21 mouse cellular contexts compared by ENCODE assay signal in genomic region chr6:113883225-113883624, GRCm38 (mm10).
A peak's percentile ranks its signal among the peaks of the same experiment; 100 is the strongest.
DNase-seq lines count a peak whose midpoint lies in the region; ATAC-seq lines count a peak whose summit lies in the region.
"Had no signal": no experiment of that assay in that cellular context is flagged by ENCODE, and none has a peak within 500 bp of the region (broad histone marks: within the 10 kb centered on the region; RNA-seq: fewer than 3 reads in every experiment).

No protein-coding gene starts in this region.

- H3K36me3 ChIP-seq in hindbrain, embryonic 13.5 days = no peaks in the 10 kb centered on the region
- H3K36me3 ChIP-seq in hindbrain, embryonic 16.5 days (ENCODE audit: control insufficient read depth, insufficient read depth, low read length) = no peaks in the 10 kb centered on the region
- no peaks in the 10 kb centered on the region for H3K36me3 ChIP-seq in neural tube, embryonic 14.5 days (ENCODE audit: control insufficient read depth, insufficient read depth, low read length)
- H3K36me3 ChIP-seq: heart, embryonic 15.5 days; limb, embryonic 13.5 days; liver, embryonic 12.5 days; midbrain, embryonic 15.5 days had no signal

- H3K4me3 ChIP-seq in hindbrain, embryonic 13.5 days = no peak overlapping the region
- H3K4me3 ChIP-seq in hindbrain, embryonic 16.5 days (ENCODE audit: low read length) = no peak overlapping the region
- H3K4me3 ChIP-seq in neural tube, embryonic 14.5 days (ENCODE audit: low read depth, low read length) = no peak overlapping the region
- H3K4me3 ChIP-seq: forebrain, embryonic 13.5 days; heart, embryonic 15.5 days; limb, embryonic 13.5 days; liver, embryonic 12.5 days; midbrain, embryonic 15.5 days; myocyte had no signal

- 42% methylated on average over 9 of the region's 9 CpGs for WGBS in hindbrain, embryonic 13.5 days
- 45% methylated on average over 9 of the region's 9 CpGs for WGBS in hindbrain, embryonic 16.5 days
- WGBS in neural tube, embryonic 14.5 days = 53% methylated on average over 9 of the region's 9 CpGs

- ATAC-seq in hindbrain, embryonic 13.5 days (ENCODE audit: low FRiP score) = no peak
- no peak for ATAC-seq in hindbrain, embryonic 16.5 days
- ATAC-seq in neural tube, embryonic 14.5 days (ENCODE audit: low read depth) = peak; percentile 11; the same call in 1 of the 2 replicates
- ATAC-seq: forebrain, embryonic 13.5 days; inflammation-experienced regulatory T-cells, adult 6 months; liver, embryonic 12.5 days; midbrain, embryonic 15.5 days had no signal

- DNase-seq in cerebellum, postnatal 10 days = peak; percentile 70 to 74
- no peak for DNase-seq in cerebellum, adult 8-10 months
- DNase-seq in neural tube, embryonic 10.5 days (ENCODE audit: extremely low spot score, low spot score) = no peak
- DNase-seq in kidney, postnatal 10 days = no peak
- DNase-seq: adrenal gland, postnatal 25 days; heart, postnatal 36 days; kidney, adult 18-20 months; lung, adult 18-20 months; lung, postnatal 10 days; right cerebral cortex, postnatal 25 days; spleen, adult 18-20 months had no signal

- H3K4me2 ChIP-seq in hindbrain, embryonic 13.5 days = no peak overlapping the region
- H3K4me2 ChIP-seq in hindbrain, embryonic 16.5 days (ENCODE audit: low read length) = no peak overlapping the region; the same call in 1 of the 2 replicates
- H3K4me2 ChIP-seq in neural tube, embryonic 14.5 days (ENCODE audit: low read depth, low read length) = no peak overlapping the region
- H3K4me2 ChIP-seq: forebrain, embryonic 13.5 days; heart, embryonic 15.5 days; limb, embryonic 13.5 days; liver, embryonic 12.5 days; midbrain, embryonic 15.5 days had no signal

- no peak overlapping the region for H3K27ac ChIP-seq in hindbrain, embryonic 13.5 days
- H3K27ac ChIP-seq in hindbrain, embryonic 16.5 days (ENCODE audit: low read depth, low read length) = no peak overlapping the region
- no peak overlapping the region for H3K27ac ChIP-seq in neural tube, embryonic 14.5 days (ENCODE audit: low read depth, low read length)
- H3K27ac ChIP-seq: forebrain, embryonic 13.5 days; heart, embryonic 15.5 days; limb, embryonic 13.5 days; liver, embryonic 12.5 days; midbrain, embryonic 15.5 days had no signal

- peaks cover 39% of the 10 kb centered on the region for H3K4me1 ChIP-seq in hindbrain, embryonic 13.5 days (replicated peaks)
- peaks cover 3% of the 10 kb centered on the region for H3K4me1 ChIP-seq in hindbrain, embryonic 16.5 days (ENCODE audit: control insufficient read depth, insufficient read depth, low read depth, low read length)
- H3K4me1 ChIP-seq in neural tube, embryonic 14.5 days (ENCODE audit: control insufficient read depth, insufficient read depth, low read length) = no peaks in the 10 kb centered on the region
- H3K4me1 ChIP-seq: heart, embryonic 15.5 days; limb, embryonic 13.5 days; liver, embryonic 12.5 days had no signal

- H3K27me3 ChIP-seq in hindbrain, embryonic 13.5 days = no peaks in the 10 kb centered on the region
- no peaks in the 10 kb centered on the region for H3K27me3 ChIP-seq in hindbrain, embryonic 16.5 days (replicated peaks; ENCODE audit: control insufficient read depth, insufficient read depth, low read length)
- H3K27me3 ChIP-seq in neural tube, embryonic 14.5 days (ENCODE audit: control insufficient read depth, insufficient read depth, low read length) = no peaks in the 10 kb centered on the region
- H3K27me3 ChIP-seq: forebrain, embryonic 13.5 days; midbrain, embryonic 15.5 days had no signal

- H3K9me3 ChIP-seq in hindbrain, embryonic 13.5 days = no peaks in the 10 kb centered on the region
- H3K9me3 ChIP-seq in hindbrain, embryonic 16.5 days (ENCODE audit: control insufficient read depth, low read length) = no peaks in the 10 kb centered on the region
- H3K9me3 ChIP-seq in neural tube, embryonic 14.5 days (ENCODE audit: control insufficient read depth, low read length) = no peaks in the 10 kb centered on the region
- H3K9me3 ChIP-seq: forebrain, embryonic 13.5 days; heart, embryonic 15.5 days; limb, embryonic 13.5 days; liver, embryonic 12.5 days; midbrain, embryonic 15.5 days had no signal

- peak overlapping the region; percentile 30 for H3K9ac ChIP-seq in hindbrain, embryonic 13.5 days
- H3K9ac ChIP-seq in hindbrain, embryonic 16.5 days (ENCODE audit: low read depth, low read length) = no peak overlapping the region
- no peak overlapping the region for H3K9ac ChIP-seq in neural tube, embryonic 14.5 days (replicated peaks; ENCODE audit: low read depth, low read length)
- H3K9ac ChIP-seq: forebrain, embryonic 13.5 days; heart, embryonic 15.5 days; limb, embryonic 13.5 days; liver, embryonic 12.5 days; midbrain, embryonic 15.5 days had no signal

Comparison
In these comparisons a context has a peak if more than half of its experiments do, and no peak if none do; other contexts are left out.
1. DNase-seq: peak in cerebellum, postnatal 10 days (2 of 2); none in cerebellum, adult 8-10 months (single experiment), neural tube, embryonic 10.5 days (single experiment) and kidney, postnatal 10 days (single experiment).